Mouse (Mus musculus) MEL-GATA-1-ER (cell line): ENCODE results near the gene Kctd18.

Experiments used
- DNase-seq: peaks from one replicate; pipeline ENCODE4 v3.0.0-alpha.2; 2012; ENCODE audit warnings: low read depth; ENCODE audit errors: extremely low read depth

The Kctd18 gene

GRCm38 (mm10) chr1:57905912-57906311 is 112.8 kb downstream of the Kctd18 start:
- no peak for DNase-seq
